Mouse (Mus musculus) left cerebral cortex, postnatal 36 days (tissue): ENCODE measurements around the gene Rab6a. TPM values are rescaled to one million over a fixed set of nuclear protein-coding genes. Genes with fewer than 3 reads are reported as not detected.
"Not testable (repeated sequence)": the region's sequence is repeated elsewhere in the genome, so short reads cannot be mapped to it uniquely, and the experiment has no call there.

Experiments
- DNase-seq, 2 experiments: peaks; one replicate each; pipeline ENCODE4 v3.0.0; 2021 to 2022; ENCODE audit warnings: low spot score in 2 of 2, mixed read lengths in 1 of 2
- intact Hi-C: fragments of 180-260 bp; cut with DNase I; formaldehyde crosslinking; loops from one replicate; pipeline ENCODE4 v1.15.1; 2025
- total RNA-seq, 2 experiments: library from RNA; stranded (reverse); gene quantifications; 2 replicates each; pipeline ENCODE4 v1.2.3; 2021

The Rab6a gene
- 100 to 1,000 TPM; 395 to 423 TPM for total RNA-seq

DNA sequence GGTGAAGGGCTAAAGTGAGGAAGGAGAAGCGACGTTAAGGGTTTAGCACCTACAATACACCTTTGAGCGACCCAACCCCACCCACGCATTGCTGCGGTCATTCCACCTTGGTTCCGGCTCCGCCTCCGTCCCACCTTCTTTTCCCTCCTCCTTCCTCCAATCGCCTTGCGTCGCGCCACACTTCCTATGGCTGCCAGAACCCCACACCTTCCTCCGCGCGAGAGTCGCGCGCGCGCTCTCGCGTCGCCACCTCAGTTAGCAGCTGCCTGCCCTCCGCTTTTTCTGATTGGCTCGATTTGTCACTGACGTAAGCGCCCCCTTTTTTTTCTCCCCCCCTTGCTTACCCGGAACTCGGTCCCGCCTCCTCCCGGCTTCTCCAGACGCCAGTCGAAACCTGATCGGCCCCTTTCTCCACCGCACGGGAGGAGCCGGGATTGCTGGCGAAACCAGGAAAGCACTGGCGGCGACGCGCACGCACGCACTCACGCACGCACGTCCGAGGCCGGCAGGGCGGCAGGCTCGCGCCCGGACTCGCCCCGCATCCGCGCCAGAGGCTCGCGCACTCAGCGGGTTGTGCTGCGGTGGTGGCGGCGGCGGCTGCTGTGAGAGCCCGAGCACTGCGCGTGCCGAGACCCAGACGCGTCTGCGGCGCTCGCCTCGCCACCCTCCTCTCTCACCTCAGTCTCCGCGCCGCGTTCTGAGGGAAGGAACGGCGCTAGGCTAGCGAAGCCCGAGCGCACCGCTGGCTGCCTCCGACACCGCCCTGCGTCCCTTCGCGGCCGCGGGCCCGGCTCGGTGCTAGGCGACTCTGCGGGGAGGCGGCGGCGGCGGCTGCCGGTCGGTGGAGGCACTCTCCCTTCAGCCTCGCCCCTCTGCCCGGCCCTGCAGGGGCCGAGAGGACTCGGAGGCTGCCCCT lies at the start of gene Rab6a:
Gene Rab6a, plus strand, starts transcription at position 197 of the 916 bp plus-strand sequence.
- intact Hi-C loops: loop anchor here (1.0 to 10.0 kb wide), 3 partner anchors 16 to 497 kb away; no protein-coding TSS in a partner anchor
- peak; percentile 98 for DNase-seq

GRCm38 (mm10) chr7:100559331-100559730 lies 47.9 kb upstream of the Rab6a start:
- DNase-seq: no peak
- intact Hi-C loops: no loop called here

DNA sequence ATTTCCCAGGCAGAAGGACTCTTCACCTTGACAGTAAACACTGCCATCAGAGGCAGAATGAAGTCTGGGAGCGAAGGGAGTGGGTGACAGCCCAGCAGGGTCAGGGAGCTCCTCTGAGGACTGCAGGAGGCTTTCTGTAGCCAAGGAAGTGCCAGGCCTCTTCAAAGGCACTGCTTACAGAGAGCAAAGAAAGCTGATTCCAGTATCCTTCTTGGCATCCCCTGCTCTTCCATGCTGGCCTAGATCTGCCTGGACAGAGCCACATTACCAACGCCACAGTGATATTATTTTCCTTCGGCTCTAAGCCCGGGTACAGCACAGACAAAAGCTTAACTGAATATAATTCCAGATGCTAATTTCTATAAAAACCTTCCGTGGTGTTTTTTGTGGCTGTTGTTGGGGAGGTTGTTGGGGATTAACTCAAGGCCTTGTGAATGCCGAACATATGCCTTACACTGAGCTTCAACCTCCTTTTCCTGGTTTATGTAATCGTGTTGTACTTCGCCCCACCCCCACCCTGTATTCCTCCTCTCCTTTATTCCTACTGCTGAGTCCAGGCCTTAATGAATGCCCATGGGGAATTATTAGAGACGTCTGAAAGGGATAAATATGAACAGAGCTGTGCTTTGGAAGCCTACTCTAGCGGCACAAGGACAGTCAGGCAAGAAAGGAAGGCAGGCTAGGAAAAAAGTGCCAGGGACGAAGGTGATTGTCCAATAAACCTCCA lies 45.2 kb upstream of the Rab6a start:
- peak in 1 of 2 experiments; percentile 14 for DNase-seq
- intact Hi-C loops: no loop called here

DNA sequence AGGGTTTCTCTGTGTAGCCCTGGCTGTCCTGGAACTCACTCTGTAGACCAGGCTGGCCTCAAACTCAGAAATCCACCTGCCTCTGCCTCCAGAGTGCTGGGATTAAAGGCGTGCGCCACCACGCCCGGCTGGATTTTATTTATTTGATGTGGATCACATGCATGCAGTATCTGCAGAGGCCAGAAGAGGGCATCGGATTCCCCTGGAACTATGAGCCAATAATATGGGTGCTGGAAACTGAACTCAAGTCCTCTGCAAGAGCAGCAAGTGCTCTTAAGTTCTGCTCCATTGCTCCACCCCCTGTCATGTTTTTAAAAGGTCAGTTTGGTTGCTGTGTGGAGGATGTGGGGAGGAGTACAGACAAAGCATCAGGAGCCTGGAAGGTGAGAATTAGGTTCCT lies 40.0 kb upstream of the Rab6a start:
- intact Hi-C loops, DNase-seq: not testable (repeated sequence)

GRCm38 (mm10) chr7:100569907-100570306 lies 37.3 kb upstream of the Rab6a start:
- DNase-seq: no peak

DNA sequence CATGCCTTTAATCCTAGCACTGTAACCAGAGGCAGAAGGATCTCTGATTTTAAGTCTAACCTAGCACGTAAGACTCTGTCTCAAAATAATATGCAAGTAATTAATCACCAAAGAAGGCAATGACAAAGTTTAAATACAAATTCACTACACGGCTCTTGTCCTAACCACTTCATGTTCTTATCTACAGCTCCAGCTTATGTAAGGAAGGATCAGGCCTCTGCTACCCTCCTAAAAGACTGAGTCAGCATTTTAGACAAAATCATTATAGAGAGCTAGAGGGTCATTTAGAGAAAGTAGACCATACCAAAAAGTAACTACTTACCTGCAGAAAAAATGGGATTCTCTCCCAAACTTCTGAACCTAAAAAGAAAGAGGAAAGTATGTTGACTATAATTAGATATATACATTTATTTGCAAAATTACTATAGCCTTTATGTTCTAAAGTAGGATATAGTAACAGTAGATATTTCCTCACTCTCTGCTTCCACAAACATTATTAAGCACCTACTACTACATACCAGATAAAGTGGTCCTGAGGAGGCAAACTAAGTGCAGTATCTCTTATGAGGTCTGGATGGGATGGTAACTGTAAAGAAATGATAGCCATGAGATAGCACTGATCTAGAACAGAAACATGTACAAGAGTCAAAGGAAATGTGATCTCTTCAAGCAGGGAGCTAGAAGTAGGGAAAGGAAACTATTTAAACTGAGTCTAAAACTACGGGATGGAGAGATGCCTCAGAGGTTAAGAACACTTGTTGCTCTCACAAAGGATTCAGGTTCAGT lies 36.1 kb upstream of the Rab6a start:
- intact Hi-C loops: no loop called here
- DNase-seq: no peak

More at GRCm38 (mm10) chr7:100569907-100570306, 37.3 kb upstream of the Rab6a start:
- intact Hi-C loops: no loop called here

- intact Hi-C loops: no loop called here
- DNase-seq: no peak
These were observed 35.1 kb upstream of the Rab6a start for GRCm38 (mm10) chr7:100572061-100572460.

- intact Hi-C loops: no loop called here
- no peak for DNase-seq
These were observed 34.5 kb upstream of the Rab6a start for GRCm38 (mm10) chr7:100572704-100573103.

DNA sequence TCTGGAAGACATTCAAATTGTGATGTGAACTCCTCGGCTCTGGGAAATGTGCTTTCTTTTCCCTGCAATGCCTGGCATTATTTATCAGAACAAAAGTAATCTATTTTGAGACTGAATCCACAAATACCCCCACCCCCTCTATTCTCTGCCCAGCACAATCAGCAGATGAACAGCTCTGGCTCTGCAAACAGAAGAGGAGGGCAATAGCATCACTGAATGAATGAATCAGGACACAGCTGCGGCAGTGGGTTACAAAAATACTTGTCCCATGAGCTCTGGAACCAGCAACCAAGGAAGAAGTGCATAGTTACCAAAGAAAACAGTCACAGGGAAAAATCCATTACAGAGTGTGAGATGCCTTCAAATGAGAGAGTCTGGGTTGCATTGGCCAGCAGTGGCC lies 28.4 kb upstream of the Rab6a start:
- no peak for DNase-seq
- intact Hi-C loops: no loop called here

GRCm38 (mm10) chr7:100582235-100582634 lies 25.0 kb upstream of the Rab6a start:
- intact Hi-C loops: no loop called here

GRCm38 (mm10) chr7:100582727-100583236 lies 24.4 kb upstream of the Rab6a start:
- DNase-seq: peak; percentile 91 to 92
- intact Hi-C loops: no loop called here

More at GRCm38 (mm10) chr7:100582235-100582634, 25.0 kb upstream of the Rab6a start:
- DNase-seq: no peak

DNA sequence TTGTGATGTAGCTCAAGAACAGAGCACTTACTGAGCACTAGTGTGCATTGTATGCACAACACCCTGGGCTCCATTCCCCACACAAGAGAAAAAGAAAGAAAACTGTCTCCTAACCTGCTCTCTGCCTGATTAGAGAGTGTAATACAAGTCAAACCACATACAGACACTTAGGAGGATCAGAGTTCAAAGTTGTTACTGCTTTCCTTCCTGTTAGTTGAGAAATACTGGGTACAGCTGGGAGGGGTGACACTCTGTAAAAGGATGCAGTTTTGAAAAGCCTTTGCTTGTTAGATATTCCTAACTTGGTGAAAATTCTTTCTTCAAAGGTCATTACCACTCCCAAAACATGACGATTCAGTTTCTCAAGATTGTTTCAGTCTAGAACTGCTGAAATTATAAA lies 17.4 kb upstream of the Rab6a start:
- DNase-seq: no peak
- intact Hi-C loops: loop anchor here (5.0 kb wide), 2 partner anchors 38 to 53 kb away; partner anchors contain the start of gene Coa4

GRCm38 (mm10) chr7:100590504-100590844 lies 16.7 kb upstream of the Rab6a start:
- no peak for DNase-seq
- intact Hi-C loops: loop anchor here (5.0 kb wide), 1 partner anchor 53 kb away; the partner anchor contains the start of gene Coa4

DNA sequence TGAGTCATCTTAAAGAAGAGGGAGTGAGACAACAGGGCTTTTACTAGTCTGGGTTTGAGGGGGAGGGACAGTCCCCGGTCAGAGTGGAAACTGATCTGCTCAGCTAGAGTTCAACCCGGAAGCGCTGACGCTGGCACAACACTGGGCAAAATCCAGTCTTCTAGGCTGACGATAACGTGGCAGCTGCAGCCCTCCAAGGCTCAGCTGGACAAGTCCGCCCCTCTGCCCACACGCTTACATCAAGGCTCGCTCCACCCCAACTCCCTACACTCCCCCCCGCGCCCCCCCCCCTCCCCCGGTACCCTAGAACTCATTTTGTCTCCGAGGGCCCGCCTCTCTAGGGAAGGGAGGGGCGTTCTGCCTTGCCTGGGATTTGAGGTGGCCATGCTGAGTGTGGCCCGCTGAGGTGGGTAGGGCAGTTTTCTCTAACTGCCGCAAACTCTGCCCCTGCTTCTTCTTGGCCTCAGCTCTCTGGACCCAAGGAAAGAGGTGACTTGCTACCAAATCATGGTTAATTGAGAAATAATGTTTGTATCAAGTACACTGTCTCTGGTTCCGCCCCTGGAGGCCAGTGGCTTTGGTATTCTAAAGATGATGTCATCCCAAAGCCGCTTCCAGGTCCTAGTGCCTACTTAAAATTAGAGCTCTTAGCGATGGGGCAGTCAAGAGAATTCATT lies 16.2 kb upstream of the Rab6a start:
- DNase-seq: peak; percentile 80 to 81
- intact Hi-C loops: loop anchor here (1.0 to 5.0 kb wide), 2 partner anchors 16 to 54 kb away; partner anchors contain the start of genes Coa4 and Rab6a

- no peak for DNase-seq
- intact Hi-C loops: loop anchor here (1.0 to 5.0 kb wide), 2 partner anchors 16 to 54 kb away; partner anchors contain the start of genes Coa4 and Rab6a
These were observed 15.7 kb upstream of the Rab6a start for GRCm38 (mm10) chr7:100591522-100591852.

- intact Hi-C loops: loop anchor here (5.0 kb wide), 1 partner anchor 56 kb away; the partner anchor contains the start of gene Coa4
These were observed 13.9 kb upstream of the Rab6a start for GRCm38 (mm10) chr7:100593349-100593748.

GRCm38 (mm10) chr7:100600211-100600610 lies 7.0 kb upstream of the Rab6a start:
- intact Hi-C loops: loop anchor here (10.0 kb wide), 1 partner anchor 505 kb away; no protein-coding TSS in a partner anchor
- DNase-seq: peak; percentile 22 to 31

More at GRCm38 (mm10) chr7:100593349-100593748, 13.9 kb upstream of the Rab6a start:
- DNase-seq: no peak

DNA sequence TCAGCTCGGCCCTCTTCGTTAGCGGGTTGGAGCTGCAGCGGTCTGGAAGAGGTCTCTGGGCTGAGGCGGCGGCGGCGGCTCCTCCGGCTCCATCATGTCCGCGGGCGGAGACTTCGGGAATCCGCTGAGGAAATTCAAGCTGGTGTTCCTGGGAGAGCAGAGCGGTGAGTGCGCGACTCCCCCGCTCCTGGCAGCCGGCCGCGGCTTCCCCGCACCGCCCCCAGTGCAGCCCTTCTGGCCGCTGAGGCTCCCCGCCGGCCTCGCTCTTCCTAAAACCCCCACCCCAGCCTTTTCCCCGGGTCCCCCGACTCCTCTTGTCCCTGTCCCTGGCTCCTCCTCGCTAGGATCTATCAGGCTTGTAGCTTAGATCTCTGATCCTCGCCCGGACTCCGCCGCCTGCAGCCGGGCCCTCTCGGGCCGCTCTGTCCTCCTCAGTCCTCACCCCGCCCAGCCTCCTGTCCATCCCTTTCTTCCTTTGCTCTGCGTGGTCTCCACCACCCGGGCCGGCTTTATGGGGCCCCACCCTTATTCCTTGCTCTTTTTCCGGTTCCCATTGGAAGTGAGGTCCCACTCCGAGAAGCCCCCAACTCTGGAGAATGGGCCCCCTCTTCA lies 1.0 kb downstream of the Rab6a start, which contains the start of gene Mrpl48:
Gene Mrpl48, minus strand, starts transcription at position 172 of the 612 bp plus-strand sequence.
- intact Hi-C loops: loop anchor here (5.0 to 10.0 kb wide), 2 partner anchors 56 to 497 kb away; no protein-coding TSS in a partner anchor
- peak; percentile 68 to 80 for DNase-seq
